Mouse (Mus musculus): Measurements from ENCODE around the gene Mmp10.
A peak's percentile ranks its signal among the peaks of the same experiment; 100 is the strongest.

Gene Mmp10

GRCm38 (mm10) chr9:7502051-7502450 lies at the start of gene Mmp10:
TSS of gene Mmp10 (plus strand) at chr9:7502352.
- DNase-seq (ENCODE audit: low spot score in 2 of 2): no peak

- no peak for DNase-seq (ENCODE audit: low spot score in 2 of 2)
Observed at GRCm38 (mm10) chr9:7453302-7453701, 48.9 kb upstream of the Mmp10 start.

DNA sequence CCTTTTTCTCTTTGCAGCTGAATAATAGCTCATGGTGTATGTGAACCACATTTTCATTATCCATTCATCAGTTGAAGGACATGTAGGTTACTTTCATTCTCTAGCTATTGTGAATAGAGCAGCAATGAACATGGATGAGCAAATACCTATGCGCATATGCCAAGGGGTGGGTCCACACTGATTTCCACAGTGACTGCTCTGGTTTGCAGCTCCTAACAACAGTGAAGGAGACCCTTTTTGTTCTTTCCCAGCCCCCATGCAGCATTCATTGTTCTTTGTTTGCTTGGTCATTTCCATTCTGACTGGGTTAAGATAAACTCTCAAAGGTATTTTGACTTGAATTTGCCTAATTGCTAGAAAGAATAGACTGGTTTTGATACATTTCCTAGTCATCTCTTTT lies 31.9 kb upstream of the Mmp10 start:
- DNase-seq (ENCODE audit: low spot score in 2 of 2): no peak

DNA sequence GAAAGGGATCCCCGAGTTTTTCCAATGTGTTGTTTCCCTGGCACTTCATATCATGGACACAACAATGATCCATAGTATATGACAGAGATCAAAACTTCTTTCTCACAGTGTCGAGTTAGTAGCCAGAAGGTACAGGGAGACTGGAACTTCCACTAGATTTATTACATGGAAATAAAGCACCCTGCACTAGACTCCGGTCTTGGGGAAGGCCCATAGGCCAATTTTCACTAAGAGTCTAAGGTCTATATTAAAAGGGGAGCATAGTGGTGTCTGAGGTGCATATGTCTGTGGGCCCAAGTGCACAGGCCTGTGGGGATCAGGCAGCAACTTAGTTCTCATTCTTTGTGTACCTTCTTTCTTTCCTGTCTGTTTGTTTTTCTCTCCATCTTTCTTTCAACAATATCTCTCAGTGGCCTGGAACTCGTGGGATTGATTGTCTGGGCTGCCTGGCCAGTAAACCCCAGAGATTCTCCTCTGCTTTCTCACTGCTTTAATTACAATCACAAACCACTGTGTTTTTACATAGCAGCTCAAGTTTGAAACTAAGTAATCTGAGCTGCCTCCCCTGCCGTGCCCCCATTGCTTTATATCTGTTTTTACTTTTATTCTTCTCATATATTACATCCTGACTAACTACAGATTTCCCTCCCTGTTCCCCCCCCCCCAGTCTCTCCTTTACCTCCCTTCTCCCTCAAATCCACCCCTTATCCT lies 18.3 kb upstream of the Mmp10 start:
- no peak for DNase-seq (ENCODE audit: low spot score in 2 of 2)

DNA sequence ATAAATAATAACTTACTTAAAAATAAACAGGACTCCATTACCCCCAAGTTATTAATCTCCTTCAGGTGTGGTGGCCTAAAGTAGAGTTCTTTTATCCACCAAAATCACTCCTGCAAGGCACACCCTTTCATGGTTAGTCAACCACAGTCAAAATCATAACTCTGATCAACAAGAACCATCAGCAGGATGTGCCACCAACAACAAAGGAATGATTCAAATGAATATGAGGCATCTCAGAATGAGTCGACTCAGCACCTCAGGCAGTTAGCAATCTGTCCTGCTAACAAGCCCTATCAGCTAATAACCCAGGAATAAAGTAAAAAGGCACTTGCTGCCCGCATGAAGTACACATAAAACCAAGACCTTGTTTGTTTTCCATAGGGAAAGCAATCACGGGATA lies 1.0 kb upstream of the Mmp10 start:
- DNase-seq (ENCODE audit: low spot score in 2 of 2): no peak

GRCm38 (mm10) chr9:7507321-7507876 lies 5.2 kb downstream of the Mmp10 start:
- no peak for DNase-seq (ENCODE audit: low spot score in 2 of 2)

- DNase-seq (ENCODE audit: low spot score in 2 of 2): no peak
Observed at GRCm38 (mm10) chr9:7509619-7510233, 7.6 kb downstream of the Mmp10 start.

GRCm38 (mm10) chr9:7517944-7518571 lies 15.9 kb downstream of the Mmp10 start:
- no peak for DNase-seq (ENCODE audit: low spot score in 2 of 2)

- no peak for DNase-seq (ENCODE audit: low spot score in 2 of 2)
Observed at GRCm38 (mm10) chr9:7526255-7526940, 24.2 kb downstream of the Mmp10 start.

DNA sequence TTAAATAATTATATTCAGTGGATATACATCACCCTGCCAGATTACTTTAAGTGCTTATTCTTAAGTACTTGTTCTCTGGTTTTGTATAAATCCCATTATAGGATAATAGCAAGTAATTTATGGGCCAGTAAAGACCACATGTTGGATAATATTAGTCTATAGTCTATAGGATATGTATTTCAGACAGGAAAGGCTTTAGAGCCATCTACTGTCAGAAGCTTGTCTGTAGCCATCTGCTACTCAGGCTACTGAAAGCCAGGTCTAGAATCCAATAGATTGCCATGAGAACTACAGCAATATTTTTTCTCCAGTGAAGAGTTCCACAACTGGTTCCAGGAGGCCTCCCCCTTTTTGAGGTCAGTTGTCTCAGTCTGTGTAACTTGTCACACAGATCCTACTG lies 40.6 kb downstream of the Mmp10 start:
- no peak for DNase-seq (ENCODE audit: low spot score in 2 of 2)

DNA sequence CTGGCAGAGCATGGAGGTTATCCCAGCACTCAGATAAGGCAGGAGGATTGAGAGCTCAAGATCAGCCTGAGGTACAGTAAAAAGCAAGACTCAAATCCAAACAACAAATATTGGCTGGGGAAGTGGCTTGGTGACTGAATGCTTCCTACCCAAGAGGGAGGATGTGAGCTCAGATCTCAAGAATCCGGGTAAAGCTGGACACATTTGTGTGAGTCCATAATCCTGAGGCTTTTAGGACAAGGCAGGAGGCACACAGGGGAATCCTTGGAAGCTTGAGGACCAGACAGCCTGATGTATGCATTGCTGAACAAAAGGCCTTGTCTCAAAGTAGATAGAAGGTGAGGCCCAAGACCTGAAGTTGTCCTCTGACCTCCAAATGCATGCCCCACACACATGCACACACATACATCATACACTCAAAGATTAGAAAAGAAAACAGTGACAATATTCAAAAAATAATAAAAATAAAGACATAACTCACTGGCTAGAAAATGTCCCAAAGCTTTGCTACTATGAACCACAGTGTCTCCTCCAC lies 42.8 kb downstream of the Mmp10 start:
- DNase-seq (ENCODE audit: low spot score in 2 of 2): peak; percentile 13 to 21

GRCm38 (mm10) chr9:7545471-7545870 lies 43.3 kb downstream of the Mmp10 start:
- peak; percentile 74 for DNase-seq (ENCODE audit: low spot score in 2 of 2)

DNA sequence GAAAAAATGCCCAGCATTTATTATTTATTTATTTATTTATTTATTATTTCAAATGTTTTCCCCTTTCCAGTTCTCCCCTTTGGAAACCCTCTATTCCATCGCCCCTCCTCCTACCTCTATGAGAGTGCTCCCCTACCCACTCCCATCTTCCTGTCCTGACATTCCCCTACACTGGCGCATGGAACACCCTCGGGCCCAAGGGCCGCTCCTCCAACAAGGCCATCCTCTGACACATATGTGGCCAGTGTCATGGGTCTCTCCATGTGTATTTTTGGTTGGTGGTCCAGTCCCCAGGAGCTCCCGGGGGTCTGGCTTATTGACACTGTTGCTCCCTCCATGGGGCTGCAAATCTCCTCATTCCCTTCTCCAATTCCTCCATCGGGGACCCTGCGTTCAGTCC lies 43.8 kb downstream of the Mmp10 start:
- DNase-seq (ENCODE audit: low spot score in 2 of 2): no peak

DNA sequence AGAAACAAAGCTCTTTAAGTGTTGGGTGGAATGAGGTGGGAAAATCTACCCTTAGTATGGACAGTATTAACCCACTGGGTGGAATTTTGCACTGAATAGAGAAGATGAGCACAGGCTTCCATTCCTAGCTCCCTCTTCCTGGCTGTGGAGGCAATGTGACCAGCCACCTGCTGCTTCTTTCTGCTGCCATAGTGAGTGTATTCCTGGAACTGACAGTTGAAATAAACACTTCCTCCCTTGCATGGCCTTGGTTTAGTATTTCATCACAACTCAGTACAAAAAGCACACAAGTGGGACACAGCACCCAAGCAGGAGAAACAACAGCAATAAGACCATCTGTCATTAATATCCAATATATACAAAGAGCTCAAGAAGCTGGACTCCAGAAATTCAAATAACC lies 49.8 kb downstream of the Mmp10 start:
- DNase-seq (ENCODE audit: low spot score in 2 of 2): no peak

GRCm38 (mm10) chr9:7553536-7553935 lies 51.4 kb downstream of the Mmp10 start:
- no peak for DNase-seq (ENCODE audit: low spot score in 2 of 2)

GRCm38 (mm10) chr9:7554382-7554781 lies 52.2 kb downstream of the Mmp10 start:
- DNase-seq (ENCODE audit: low spot score in 2 of 2): peak in 1 of 2 experiments; percentile 34

DNA sequence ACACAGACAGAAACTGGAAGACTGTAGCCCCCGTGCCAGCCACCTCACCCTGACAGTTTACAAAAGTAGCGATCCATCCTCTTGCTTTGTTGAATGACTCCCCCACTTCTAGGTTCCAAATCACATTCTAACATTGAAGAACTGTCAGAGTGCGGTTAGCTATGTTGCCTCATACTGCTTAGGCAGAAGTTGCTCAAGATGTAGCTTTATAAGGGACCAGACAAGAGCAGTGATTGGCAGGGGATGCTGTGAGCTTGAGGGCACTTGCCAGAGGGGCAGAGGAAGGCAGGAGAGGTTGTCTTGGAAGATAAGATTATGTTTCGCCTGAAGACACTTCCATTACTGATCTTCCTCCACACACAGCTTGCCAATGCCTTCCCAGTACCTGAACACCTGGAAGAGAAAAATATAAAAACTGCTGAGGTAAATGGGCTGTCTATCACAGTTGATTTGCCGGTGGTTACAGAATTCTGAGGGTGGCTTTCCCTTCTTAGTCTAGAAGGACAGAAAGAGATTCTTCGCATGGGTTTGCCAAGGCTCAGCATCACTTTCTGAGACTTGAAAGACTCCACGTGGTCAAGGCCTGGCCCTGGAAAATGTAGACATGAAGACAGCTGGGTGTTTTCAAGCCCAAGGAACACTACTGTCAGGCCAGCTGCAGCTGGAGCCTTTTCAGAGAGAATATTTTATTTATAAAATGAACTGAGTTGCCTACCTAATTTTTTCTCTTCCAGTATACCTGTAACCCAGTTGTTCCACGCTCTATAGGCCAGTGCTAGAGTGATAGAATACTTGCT lies 56.3 kb downstream of the Mmp10 start, which contains the start of gene Mmp8:
Gene Mmp8 (plus strand): TSS at position 236 of the 797 bp plus-strand sequence.
- DNase-seq (ENCODE audit: low spot score in 2 of 2): peak in 1 of 2 experiments; percentile 14

All from heart, adult 9 months (tissue).